Mouse (Mus musculus): ENCODE data around the gene Ltb. TPM values are rescaled to one million over a fixed set of nuclear protein-coding genes. Genes with fewer than 3 reads are reported as not detected.
A peak's percentile ranks its signal among the peaks of the same experiment; 100 is the strongest.
"Not testable (repeated sequence)": the region's sequence is repeated elsewhere in the genome, so short reads cannot be mapped to it uniquely, and the experiment has no call there.

Gene Ltb
- polyA plus RNA-seq, 1 experiment from 2014 or later, result 0.35 TPM

- not testable (repeated sequence) for ATAC-seq; H3K27ac ChIP-seq; H3K9me3 ChIP-seq; H3K27me3 ChIP-seq; H3K9ac ChIP-seq (replicated peaks)
- Histone ChIP-seq H3K4me2 (replicated peaks) (peak overlapping the region; percentile 96), H3K4me1 (replicated peaks) (peaks cover 33% of the 10 kb centered on the region), H3K4me3 (replicated peaks) (peak overlapping the region; percentile 62; the same call in 1 of the 2 replicates), H3K36me3 (peaks cover 25% of the 10 kb centered on the region)
- 88% methylated on average over 7 of the region's 7 CpGs for WGBS
Measured at GRCm38 (mm10) chr17:35234090-35234489, 39.9 kb downstream of the Ltb start.

DNA sequence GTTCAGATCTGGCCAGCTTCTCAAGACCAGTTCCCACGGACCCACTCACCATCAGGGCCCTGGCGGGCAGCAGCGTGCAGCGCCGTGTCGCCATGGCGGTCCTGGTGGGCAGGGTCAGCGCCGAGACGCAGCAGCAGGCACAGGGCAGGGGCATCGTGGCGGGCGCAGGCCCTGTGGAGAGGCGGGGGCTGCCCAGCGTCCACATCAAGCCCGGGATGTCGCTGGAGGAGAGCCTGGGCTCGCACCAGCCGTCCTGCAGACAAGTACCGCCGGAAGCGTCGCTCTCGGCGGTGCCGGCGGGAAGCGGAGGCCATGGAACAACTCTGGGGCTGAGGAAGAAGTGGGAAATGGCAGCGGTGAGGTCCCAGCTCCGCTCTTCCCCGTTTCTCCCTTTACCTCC, 40.7 kb downstream of the Ltb start:
- 8% methylated on average over 31 of the region's 31 CpGs for WGBS
- no peaks in the 10 kb centered on the region for H3K9me3 ChIP-seq
- H3K4me1 ChIP-seq (replicated peaks), result peaks cover 33% of the 10 kb centered on the region
- peaks cover 16% of the 10 kb centered on the region for H3K36me3 ChIP-seq
- H3K27ac ChIP-seq, result peak overlapping the region; percentile 95
- H3K9ac ChIP-seq (replicated peaks), result peak overlapping the region; percentile 86
- peak overlapping the region; percentile 62 for H3K4me3 ChIP-seq (replicated peaks)
- no peaks in the 10 kb centered on the region for H3K27me3 ChIP-seq
- H3K4me2 ChIP-seq (replicated peaks), result peak overlapping the region; percentile 96
- no peak for ATAC-seq

- ATAC-seq, result peak; percentile 77
- H3K9me3 ChIP-seq, result no peaks in the 10 kb centered on the region
- H3K4me2 ChIP-seq (replicated peaks), result peak within 1 kb of the TSS; percentile 96
- H3K27me3 ChIP-seq, result no peaks in the 10 kb centered on the region
- H3K4me3 ChIP-seq (replicated peaks), result peak within 1 kb of the TSS; percentile 62
- peak within 1 kb of the TSS; percentile 86 for H3K9ac ChIP-seq (replicated peaks)
- peaks cover 40% of the 10 kb centered on the region for H3K4me1 ChIP-seq (replicated peaks)
- WGBS, result under 1% methylated on average over 35 of the region's 35 CpGs
- peaks cover 10% of the 10 kb centered on the region for H3K36me3 ChIP-seq
- H3K27ac ChIP-seq, result peak within 1 kb of the TSS; percentile 95
Measured at GRCm38 (mm10) chr17:35235614-35236389, 41.6 kb downstream of the Ltb start, which contains the start of gene Nfkbil1. Gene Nfkbil1, minus strand, starts transcription at chr17:35235792.

DNA sequence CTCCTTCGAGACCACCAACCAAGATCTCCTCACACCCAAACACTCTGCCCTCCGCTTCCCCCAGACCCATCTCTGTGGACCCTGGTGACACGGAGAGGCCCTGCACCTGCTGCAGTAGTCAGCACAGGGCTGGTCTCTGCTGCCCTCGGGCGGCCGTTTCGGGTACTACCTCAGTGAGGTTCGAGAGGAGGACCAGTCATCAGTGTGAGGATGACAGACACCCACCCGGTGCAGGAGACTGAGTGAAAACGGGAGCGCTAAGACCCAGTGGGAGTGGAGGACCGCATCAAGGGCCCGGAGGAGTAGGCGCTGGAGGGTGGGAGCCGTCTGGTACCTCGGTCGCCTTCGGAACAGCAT, 42.1 kb downstream of the Ltb start:
- no peaks in the 10 kb centered on the region for H3K27me3 ChIP-seq
- H3K4me2 ChIP-seq (replicated peaks), result peak overlapping the region; percentile 96
- H3K9me3 ChIP-seq, result no peaks in the 10 kb centered on the region
- H3K4me3 ChIP-seq (replicated peaks), result peak overlapping the region; percentile 62
- 2% methylated on average over 18 of the region's 18 CpGs for WGBS
- peak; percentile 83 for ATAC-seq
- H3K27ac ChIP-seq, result peak overlapping the region; percentile 95
- H3K4me1 ChIP-seq (replicated peaks), result peaks cover 42% of the 10 kb centered on the region
- peak overlapping the region; percentile 86 for H3K9ac ChIP-seq (replicated peaks)
- peaks cover 5% of the 10 kb centered on the region; the same call in 1 of the 2 replicates for H3K36me3 ChIP-seq

GRCm38 (mm10) chr17:35236996-35237395, 42.8 kb downstream of the Ltb start:
- no peak for ATAC-seq
- peak overlapping the region; percentile 96 for H3K4me2 ChIP-seq (replicated peaks)
- H3K27ac ChIP-seq, result peak overlapping the region; percentile 95
- H3K27me3 ChIP-seq, result no peaks in the 10 kb centered on the region
- no peaks in the 10 kb centered on the region for H3K9me3 ChIP-seq
- H3K4me1 ChIP-seq (replicated peaks), result peaks cover 38% of the 10 kb centered on the region
- H3K36me3 ChIP-seq, result peaks cover 5% of the 10 kb centered on the region; the same call in 1 of the 2 replicates
- H3K9ac ChIP-seq (replicated peaks), result peak overlapping the region; percentile 86
- peak overlapping the region; percentile 62 for H3K4me3 ChIP-seq (replicated peaks)
- 79% methylated on average over 9 of the region's 9 CpGs for WGBS

GRCm38 (mm10) chr17:35237504-35237903, 43.3 kb downstream of the Ltb start:
- peak overlapping the region; percentile 23; the same call in 1 of the 2 replicates for H3K9ac ChIP-seq (replicated peaks)
- no peak overlapping the region for H3K27ac ChIP-seq
- H3K4me3 ChIP-seq (replicated peaks), result peak overlapping the region; percentile 62; the same call in 1 of the 2 replicates
- H3K36me3 ChIP-seq, result peaks cover 5% of the 10 kb centered on the region; the same call in 1 of the 2 replicates
- H3K4me1 ChIP-seq (replicated peaks), result peaks cover 38% of the 10 kb centered on the region
- H3K27me3 ChIP-seq, result no peaks in the 10 kb centered on the region
- no peak for ATAC-seq
- H3K4me2 ChIP-seq (replicated peaks), result peak overlapping the region; percentile 96
- no peaks in the 10 kb centered on the region for H3K9me3 ChIP-seq
- WGBS, result 92% methylated on average over 12 of the region's 12 CpGs

- no peak for ATAC-seq
- H3K36me3 ChIP-seq, result peaks cover 13% of the 10 kb centered on the region
- H3K9me3 ChIP-seq, result no peaks in the 10 kb centered on the region
- H3K4me1 ChIP-seq (replicated peaks), result peaks cover 43% of the 10 kb centered on the region
- WGBS, result 87% methylated on average over 5 of the region's 5 CpGs
- no peak overlapping the region for H3K4me2 ChIP-seq (replicated peaks)
- no peak overlapping the region for H3K4me3 ChIP-seq (replicated peaks)
- no peak overlapping the region for H3K9ac ChIP-seq (replicated peaks)
- H3K27me3 ChIP-seq, result no peaks in the 10 kb centered on the region
- no peak overlapping the region for H3K27ac ChIP-seq
Measured at GRCm38 (mm10) chr17:35239700-35240099, 45.5 kb downstream of the Ltb start.

GRCm38 (mm10) chr17:35240384-35241304, 46.4 kb downstream of the Ltb start:
- ATAC-seq, result peak; percentile 0; the same call in 1 of the 2 replicates

DNA sequence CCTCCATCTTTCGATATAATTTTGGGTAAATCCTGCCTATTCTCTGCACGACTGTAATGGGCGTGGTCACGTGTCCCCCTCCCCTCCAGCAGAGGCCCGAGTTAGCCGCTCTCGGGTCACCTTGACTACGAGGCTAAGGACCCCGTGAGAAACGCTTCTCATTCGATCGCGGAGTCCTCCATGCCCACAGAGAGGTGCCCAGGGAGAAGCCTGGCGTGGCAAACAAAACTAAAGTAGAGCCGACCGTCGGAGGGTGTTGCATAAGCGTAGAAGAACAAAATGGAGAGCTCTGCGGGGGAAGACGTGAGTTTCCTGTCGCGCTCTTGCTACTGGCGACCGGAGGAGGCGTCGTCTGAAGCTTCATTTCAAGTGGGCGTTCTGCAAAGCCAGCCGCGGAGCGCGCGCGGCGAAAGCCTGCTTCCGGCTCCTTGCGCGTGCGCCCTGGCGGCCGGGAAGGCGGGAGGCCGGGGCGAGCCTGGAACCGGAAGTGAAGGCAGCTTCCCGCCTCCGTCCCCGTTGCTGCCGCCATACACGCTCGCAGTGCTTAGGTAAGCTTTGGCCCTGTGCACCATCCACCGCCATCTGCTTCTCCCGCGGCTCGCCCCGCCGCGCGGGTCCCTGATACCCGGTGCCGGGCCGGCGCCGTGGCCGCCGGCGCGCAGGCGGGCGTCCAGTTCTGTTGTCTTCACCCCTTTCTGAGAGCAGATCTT, 47.2 kb downstream of the Ltb start, which contains the start of gene Ddx39b:
Ddx39b (plus strand) TSS at position 442 of the 710 bp plus-strand sequence.
- H3K4me1 ChIP-seq (replicated peaks), result peaks cover 54% of the 10 kb centered on the region
- H3K36me3 ChIP-seq, result peaks cover 31% of the 10 kb centered on the region
- peak; percentile 91 for ATAC-seq
- H3K4me3 ChIP-seq (replicated peaks), result peak within 1 kb of the TSS; percentile 96
- H3K9ac ChIP-seq (replicated peaks), result peak within 1 kb of the TSS; percentile 100
- peak within 1 kb of the TSS; percentile 87 for H3K4me2 ChIP-seq (replicated peaks)
- H3K27ac ChIP-seq, result peak within 1 kb of the TSS; percentile 99
- WGBS, result under 1% methylated on average over 69 of the region's 69 CpGs
- H3K27me3 ChIP-seq, result no peaks in the 10 kb centered on the region
- no peaks in the 10 kb centered on the region for H3K9me3 ChIP-seq

More at GRCm38 (mm10) chr17:35240384-35241304, 46.4 kb downstream of the Ltb start:
- Histone ChIP-seq H3K27ac (peak overlapping the region; percentile 99), H3K36me3 (peaks cover 23% of the 10 kb centered on the region), H3K4me3 (replicated peaks) (peak overlapping the region; percentile 96), H3K9ac (replicated peaks) (peak overlapping the region; percentile 100), H3K4me1 (replicated peaks) (peaks cover 47% of the 10 kb centered on the region), H3K27me3 (no peaks in the 10 kb centered on the region), H3K9me3 (no peaks in the 10 kb centered on the region), H3K4me2 (replicated peaks) (peak overlapping the region; percentile 87)
- 31% methylated on average over 12 of the region's 12 CpGs for WGBS

- peak; percentile 34 for ATAC-seq
- H3K4me1 ChIP-seq (replicated peaks), result peaks cover 52% of the 10 kb centered on the region
- under 1% methylated on average over 55 of the region's 55 CpGs for WGBS
Measured at GRCm38 (mm10) chr17:35242015-35242941, 48.0 kb downstream of the Ltb start.

More at GRCm38 (mm10) chr17:35242015-35242941, 48.0 kb downstream of the Ltb start:
- no peaks in the 10 kb centered on the region for H3K9me3 ChIP-seq
- no peaks in the 10 kb centered on the region for H3K27me3 ChIP-seq
- H3K36me3 ChIP-seq, result peaks cover 39% of the 10 kb centered on the region
- peak overlapping the region; percentile 87 for H3K4me2 ChIP-seq (replicated peaks)
- H3K4me3 ChIP-seq (replicated peaks), result peak overlapping the region; percentile 96
- H3K9ac ChIP-seq (replicated peaks), result peak overlapping the region; percentile 100
- peak overlapping the region; percentile 99 for H3K27ac ChIP-seq
